Mouse (Mus musculus): ENCODE results near the gene Nr1h4. TPM values are rescaled to one million over a fixed set of nuclear protein-coding genes. Genes with fewer than 3 reads are reported as not detected.

The Nr1h4 gene
- total RNA-seq, 2 experiments from 2014 or later = not detected

DNA sequence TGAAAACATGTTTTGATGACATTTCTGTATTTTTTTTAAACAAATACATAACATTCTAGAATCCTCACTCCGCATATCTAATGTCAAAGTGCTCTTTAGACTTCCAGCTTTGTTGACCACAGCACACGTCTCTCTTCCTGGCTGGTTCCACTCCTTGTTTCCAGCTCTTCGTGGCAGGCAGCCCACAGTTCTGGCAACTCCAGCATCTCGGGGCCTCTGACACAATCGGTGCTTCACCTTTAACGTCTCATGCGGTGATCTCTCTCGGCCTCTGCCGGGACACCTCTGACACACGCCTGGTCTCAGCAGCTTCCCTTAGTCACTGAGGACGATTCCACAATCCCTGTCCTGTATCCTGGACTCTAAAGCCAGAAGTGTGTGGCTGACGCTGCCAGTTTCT is 95.4 kb downstream of the Nr1h4 start:
- no peak for TF ChIP-seq CTCF (IDR thresholded peaks at IDR 0.05)
- intact Hi-C loops (cut with DNase I) = no loop called here
- Histone ChIP-seq H3K4me3 (no peak overlapping the region), H3K27ac (no peak overlapping the region)
- no peak for DNase-seq (ENCODE audit: extremely low spot score in 1 of 2, low spot score in 2 of 2)

DNA sequence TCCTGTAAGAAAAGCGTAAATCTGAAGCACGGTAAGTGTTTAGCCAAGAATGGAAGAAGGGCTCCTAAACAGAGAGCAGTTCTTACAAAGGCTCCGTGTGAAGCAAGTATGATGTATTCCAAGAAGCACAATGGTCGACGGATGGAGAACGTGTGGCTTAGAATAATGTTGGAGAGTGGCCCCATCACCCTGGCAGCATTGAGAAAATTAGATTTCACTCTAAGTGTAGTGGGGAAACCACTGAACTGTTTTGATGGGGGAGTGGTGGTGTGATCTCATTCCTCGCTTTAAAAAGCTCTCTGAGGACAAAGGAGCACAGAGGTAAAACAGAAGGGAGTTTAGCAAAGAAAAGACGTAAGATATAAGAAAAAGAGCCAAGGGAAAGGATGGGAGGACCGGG is 95.9 kb downstream of the Nr1h4 start:
- TF ChIP-seq CTCF (IDR thresholded peaks at IDR 0.05) = no peak
- Histone ChIP-seq H3K27ac (no peak overlapping the region), H3K4me3 (no peak overlapping the region)
- DNase-seq (ENCODE audit: extremely low spot score in 1 of 2, low spot score in 2 of 2) = no peak
- intact Hi-C loops (cut with DNase I) = no loop called here

DNA sequence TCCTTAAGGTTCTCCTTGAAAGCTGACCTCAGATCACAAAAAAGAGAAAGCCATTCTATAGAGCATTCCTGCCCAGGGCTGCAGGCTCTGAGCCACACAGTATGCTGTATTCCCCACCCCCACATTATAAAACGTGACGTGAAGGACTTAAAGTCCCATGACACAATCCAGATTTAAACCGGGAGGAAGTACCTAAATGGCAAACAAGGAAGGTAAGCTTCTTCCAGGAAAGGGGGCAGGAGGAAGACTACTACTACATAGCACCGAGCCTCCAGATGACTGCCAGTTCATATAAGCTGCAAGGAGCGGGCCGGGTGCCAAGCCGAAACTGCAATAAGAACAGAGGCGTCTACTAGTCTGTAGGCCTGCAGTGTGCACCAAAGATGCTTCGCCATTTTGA is 97.5 kb downstream of the Nr1h4 start:
- intact Hi-C loops (cut with DNase I) = no loop called here
- H3K27ac ChIP-seq = no peak overlapping the region
- DNase-seq (ENCODE audit: extremely low spot score in 1 of 2, low spot score in 2 of 2) = no peak
- TF ChIP-seq CTCF (IDR thresholded peaks at IDR 0.05) = no peak
- H3K4me3 ChIP-seq = no peak overlapping the region

DNA sequence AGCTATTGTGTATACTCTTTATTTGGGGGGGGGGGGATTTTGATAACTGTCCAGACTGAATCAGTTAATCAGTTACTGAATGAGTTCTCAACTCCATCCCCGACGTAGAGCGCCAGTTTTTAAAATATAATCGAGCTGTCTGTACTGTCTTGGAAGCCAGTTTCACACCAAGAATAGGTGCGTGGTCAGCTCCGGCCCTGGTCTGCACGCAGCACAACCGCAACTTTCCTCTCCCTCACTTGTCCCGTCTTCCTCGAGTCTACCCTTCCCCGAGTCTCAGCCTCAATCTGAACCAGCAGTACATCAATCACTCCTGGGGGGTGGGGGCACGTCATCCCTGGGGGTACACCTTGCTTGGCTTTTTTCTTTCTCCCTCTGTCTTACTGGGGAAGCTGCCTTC is 98.0 kb downstream of the Nr1h4 start:
- no peak for TF ChIP-seq CTCF (IDR thresholded peaks at IDR 0.05)

DNA sequence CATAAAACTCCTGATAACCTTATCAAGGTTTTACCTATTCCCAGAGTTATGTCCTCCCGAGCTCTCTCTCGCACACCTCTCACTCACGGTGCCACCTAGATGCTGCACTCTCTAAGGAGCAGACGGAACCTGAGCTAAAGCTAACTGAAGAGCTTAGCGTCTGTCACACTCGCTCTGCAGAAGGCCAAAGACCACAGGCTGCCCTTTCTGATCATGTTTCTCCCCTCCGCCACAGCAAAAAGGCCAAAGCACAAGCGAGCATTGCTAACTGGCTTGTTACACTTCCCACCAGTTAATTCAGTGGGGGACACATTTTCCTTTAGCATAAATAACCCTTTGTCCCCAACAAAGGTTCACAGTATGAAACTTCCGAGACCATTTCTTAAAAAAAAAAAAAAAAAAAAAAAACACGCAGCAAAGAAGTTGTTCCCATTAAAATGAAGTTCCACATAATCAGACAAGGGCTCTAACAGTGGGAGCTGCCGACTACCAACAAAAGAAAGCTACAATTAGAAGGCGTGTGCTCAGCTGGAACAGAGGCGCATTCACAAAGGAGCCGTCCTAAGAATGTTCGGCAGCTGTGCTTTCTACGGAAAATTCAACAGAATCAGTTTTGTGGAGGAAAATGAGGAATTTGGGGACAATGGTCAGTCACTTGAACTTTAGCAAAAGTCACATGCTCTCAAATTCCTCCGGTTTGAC is 98.7 kb downstream of the Nr1h4 start:
- intact Hi-C loops (cut with DNase I) = no loop called here
- H3K4me3 ChIP-seq = no peak overlapping the region
- no peak for TF ChIP-seq CTCF (IDR thresholded peaks at IDR 0.05)
- no peak for DNase-seq (ENCODE audit: extremely low spot score in 1 of 2, low spot score in 2 of 2)
- H3K27ac ChIP-seq = no peak overlapping the region

More for the DNA sequence above, 98.0 kb downstream of the Nr1h4 start:
- intact Hi-C loops (cut with DNase I) = no loop called here
- Histone ChIP-seq H3K4me3 (no peak overlapping the region), H3K27ac (no peak overlapping the region)
- DNase-seq (ENCODE audit: extremely low spot score in 1 of 2, low spot score in 2 of 2) = no peak

DNA sequence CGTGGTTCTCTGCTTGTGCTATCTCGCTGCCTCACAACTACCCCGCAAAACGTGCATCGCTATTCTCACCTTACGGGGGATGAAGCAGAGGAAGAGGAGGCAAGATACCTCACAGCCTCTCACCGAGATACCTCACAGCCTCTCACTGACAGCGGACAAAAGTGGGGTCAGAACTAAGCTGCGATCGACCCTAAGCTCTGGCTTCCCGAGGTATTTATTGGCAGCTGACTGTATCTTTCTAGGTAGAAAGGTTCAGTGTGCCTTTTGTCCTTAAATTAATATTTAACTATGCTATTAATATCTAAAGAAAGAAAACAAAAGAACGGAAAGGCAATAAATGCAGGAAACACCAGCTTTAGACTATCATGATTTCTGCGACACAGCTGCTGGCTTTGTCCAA is 100.6 kb downstream of the Nr1h4 start:
- no peak for TF ChIP-seq CTCF (IDR thresholded peaks at IDR 0.05)
- Histone ChIP-seq H3K4me3 (no peak overlapping the region), H3K27ac (no peak overlapping the region)
- intact Hi-C loops (cut with DNase I) = no loop called here
- DNase-seq (ENCODE audit: extremely low spot score in 1 of 2, low spot score in 2 of 2) = no peak

DNA sequence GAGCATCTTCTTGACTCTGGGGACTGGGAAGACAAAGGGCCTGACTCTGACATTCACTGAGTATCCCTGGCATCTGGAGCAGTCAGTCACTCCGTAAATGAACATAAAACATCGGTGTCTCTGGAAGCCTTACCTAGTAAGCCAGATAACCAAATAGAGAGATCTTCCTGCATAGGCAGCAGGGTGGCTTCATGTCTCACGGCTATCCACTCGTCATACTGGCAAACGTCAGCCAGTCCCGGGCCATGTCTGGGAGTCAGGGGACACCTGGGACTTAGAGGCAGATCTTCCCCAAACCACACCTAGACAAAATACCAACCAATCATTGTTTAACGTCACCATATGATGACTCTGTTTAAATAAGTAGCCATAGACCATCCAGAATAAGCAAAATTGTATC is 102.6 kb downstream of the Nr1h4 start:
- H3K4me3 ChIP-seq = no peak overlapping the region
- DNase-seq (ENCODE audit: extremely low spot score in 1 of 2, low spot score in 2 of 2) = no peak
- H3K27ac ChIP-seq = no peak overlapping the region
- intact Hi-C loops (cut with DNase I) = no loop called here
- TF ChIP-seq CTCF (IDR thresholded peaks at IDR 0.05) = no peak

DNA sequence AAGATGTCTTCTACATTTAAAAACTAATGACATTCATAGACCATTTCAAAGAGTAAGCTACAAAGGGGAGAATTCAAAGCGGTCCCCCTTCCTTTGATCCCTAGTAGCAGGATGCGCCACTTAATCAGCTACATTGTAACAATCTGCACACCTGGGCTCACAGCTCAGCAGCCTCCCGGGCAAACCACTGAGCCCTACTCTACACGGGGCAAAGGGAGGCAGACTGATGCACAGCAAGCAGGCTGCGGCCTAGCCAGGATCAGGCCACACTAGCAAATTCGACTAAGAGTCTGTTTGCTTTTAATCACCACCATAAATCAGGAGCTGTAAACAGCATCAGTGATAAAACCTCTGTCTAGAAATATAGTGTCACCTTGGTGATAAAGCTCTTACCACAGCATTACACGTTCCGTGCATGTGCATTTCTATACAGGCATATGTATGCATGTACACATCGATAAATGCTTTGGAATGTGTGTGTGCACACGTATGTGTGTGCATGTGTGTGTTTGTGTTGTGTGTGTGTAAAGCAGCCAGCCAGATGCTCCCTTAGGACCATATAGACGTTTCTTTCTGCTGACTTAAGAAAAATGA is 108.5 kb downstream of the Nr1h4 start:
- intact Hi-C loops (cut with DNase I) = no loop called here
- TF ChIP-seq CTCF (IDR thresholded peaks at IDR 0.05) = no peak
- no peak for DNase-seq (ENCODE audit: extremely low spot score in 1 of 2, low spot score in 2 of 2)
- Histone ChIP-seq H3K27ac (no peak overlapping the region), H3K4me3 (no peak overlapping the region)

DNA sequence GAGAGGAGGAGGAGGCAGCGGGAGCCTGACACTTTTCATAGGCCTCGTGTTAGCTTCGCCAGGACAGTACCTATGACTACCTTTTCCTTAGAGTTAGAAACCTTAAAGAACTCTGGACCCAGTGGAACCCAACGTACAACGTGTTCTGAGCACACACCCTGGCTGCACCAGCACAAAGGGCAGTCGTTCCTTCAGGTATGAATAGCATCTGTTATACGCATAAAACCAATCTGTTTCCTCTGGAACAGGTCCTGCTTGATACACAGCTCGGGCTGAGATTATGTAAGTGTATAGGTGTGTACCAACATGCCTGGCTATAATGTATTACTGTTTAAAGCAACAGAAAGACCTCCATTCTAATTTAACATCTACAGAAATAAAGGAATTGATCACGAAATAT is 109.2 kb downstream of the Nr1h4 start:
- intact Hi-C loops (cut with DNase I) = no loop called here
- Histone ChIP-seq H3K4me3 (no peak overlapping the region), H3K27ac (no peak overlapping the region)
- no peak for DNase-seq (ENCODE audit: extremely low spot score in 1 of 2, low spot score in 2 of 2)
- TF ChIP-seq CTCF (IDR thresholded peaks at IDR 0.05) = no peak

DNA sequence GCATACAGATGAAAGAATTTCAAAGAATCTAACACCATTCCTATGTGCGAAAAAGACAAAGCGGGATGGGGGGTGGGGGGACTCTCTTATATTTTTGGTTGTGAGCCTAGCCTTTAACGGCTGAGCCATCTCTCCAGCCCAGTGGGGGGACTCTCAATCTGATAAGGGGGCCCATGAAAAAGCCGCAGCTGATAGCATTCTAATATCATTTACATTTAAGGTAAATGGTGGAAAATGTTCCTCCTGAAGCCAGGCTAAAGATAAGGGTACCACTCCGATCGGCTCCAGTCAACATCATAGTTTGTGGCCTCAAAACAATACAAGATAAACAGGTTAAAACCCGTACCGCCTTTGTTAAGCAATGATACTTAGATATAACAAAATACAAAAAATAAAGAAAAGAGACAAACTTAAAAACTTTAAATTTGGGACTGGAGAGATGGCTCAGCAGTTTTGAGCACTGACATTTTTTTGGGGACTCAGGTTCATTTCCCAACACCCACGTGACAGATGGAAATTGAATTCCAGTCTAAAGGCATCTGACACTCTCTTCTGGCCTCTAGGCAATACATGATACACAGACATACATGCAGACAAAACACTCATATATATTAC is 110.1 kb downstream of the Nr1h4 start:
- DNase-seq (ENCODE audit: extremely low spot score in 1 of 2, low spot score in 2 of 2) = no peak
- no peak for TF ChIP-seq CTCF (IDR thresholded peaks at IDR 0.05)
- Histone ChIP-seq H3K27ac (no peak overlapping the region), H3K4me3 (no peak overlapping the region)
- intact Hi-C loops (cut with DNase I) = no loop called here

DNA sequence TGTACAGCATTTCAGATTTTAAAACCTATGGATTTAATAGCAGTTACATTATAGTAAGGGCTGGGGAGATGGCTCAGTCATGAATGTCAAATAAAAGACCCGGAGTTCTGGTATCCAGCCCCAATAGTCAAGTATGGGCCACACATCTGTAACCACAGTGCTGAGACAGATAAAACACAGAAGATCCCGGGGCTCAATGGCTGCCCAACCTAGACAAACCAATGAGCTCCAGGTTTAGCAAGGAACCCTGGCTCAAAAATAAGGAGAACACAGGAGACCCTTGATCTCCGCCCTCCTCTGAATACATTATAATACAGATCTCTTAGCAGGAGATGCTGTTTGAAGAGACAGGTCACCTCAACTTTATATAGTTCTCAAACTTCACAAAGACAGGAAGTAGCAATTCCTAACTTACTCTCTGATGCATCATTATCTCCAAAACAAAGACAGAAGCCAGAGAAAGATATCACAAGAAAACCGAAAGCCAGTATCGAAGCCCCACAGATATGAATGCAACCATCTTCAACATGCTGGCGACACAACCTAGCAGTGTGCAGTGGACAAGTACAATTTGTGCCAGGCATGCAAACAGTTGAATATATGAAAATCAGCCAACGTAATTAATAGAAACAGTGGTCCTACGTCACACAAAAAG is 110.8 kb downstream of the Nr1h4 start:
- Histone ChIP-seq H3K27ac (no peak overlapping the region), H3K4me3 (no peak overlapping the region)
- DNase-seq (ENCODE audit: extremely low spot score in 1 of 2, low spot score in 2 of 2) = no peak
- TF ChIP-seq CTCF (IDR thresholded peaks at IDR 0.05) = no peak
- intact Hi-C loops (cut with DNase I) = no loop called here

DNA sequence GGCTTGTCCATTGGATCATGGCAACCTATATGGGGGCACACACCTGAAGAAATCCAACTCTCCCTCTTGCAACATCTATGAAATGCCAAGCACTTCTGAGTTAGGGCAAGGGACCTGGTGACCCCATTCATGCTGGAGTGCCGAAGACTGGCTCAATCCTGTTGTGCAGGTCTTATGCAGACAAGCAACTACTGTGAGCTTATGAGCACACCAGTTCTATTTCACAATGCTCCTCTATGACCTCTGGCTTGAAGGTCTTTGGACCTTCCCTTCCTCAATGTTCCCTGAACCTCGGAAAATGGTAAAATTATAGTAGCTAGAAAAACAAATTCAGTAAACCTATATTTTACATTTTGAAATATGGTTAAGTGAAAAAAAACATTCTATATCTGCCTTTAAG is 115.4 kb downstream of the Nr1h4 start:
- Histone ChIP-seq H3K4me3 (no peak overlapping the region), H3K27ac (no peak overlapping the region)
- no peak for DNase-seq (ENCODE audit: extremely low spot score in 1 of 2, low spot score in 2 of 2)
- intact Hi-C loops (cut with DNase I) = no loop called here
- no peak for TF ChIP-seq CTCF (IDR thresholded peaks at IDR 0.05)
